Mouse (Mus musculus) MEL (cell line): ENCODE measurements around the gene Mobp. TPM values are rescaled to one million over a fixed set of nuclear protein-coding genes. Genes with fewer than 3 reads are reported as not detected.

Experiments
- DNase-seq: peaks from one replicate; pipeline ENCODE4 v3.0.0; 2011; ENCODE audit warnings: low read depth, low spot score
- H3K27ac ChIP-seq: 2 replicates; pipeline ENCODE4 v1.5.1; 2012; ENCODE audit warnings: low read depth, mild to moderate bottlenecking, control low read depth, low read length, moderate library complexity; ENCODE audit not compliant: control insufficient read depth
- H3K27me3 ChIP-seq, 2 experiments: fragments of 150-350 bp in 1 of 2; sonication (generic) in 1 of 2; 2 replicates each; pipeline ENCODE4 v1.6.1; 2012; ENCODE audit warnings: low read length in 2 of 2, mild to moderate bottlenecking in 2 of 2, improper control_type of control experiment in 1 of 2, moderate library complexity in 1 of 2; ENCODE audit not compliant: insufficient read depth in 2 of 2, control insufficient read depth in 1 of 2
- H3K36me3 ChIP-seq, 2 experiments: 2 replicates each; pipeline ENCODE4 v1.6.1; 2012 to 2014; ENCODE audit warnings: low read length in 2 of 2, improper control_type of control experiment in 1 of 2, inconsistent platforms in 1 of 2, mild to moderate bottlenecking in 1 of 2; ENCODE audit not compliant: insufficient read depth in 2 of 2, control insufficient read depth in 1 of 2
- H3K4me1 ChIP-seq, 2 experiments: fragments of 150-350 bp in 1 of 2; sonication (generic) in 1 of 2; 2 replicates each; pipeline ENCODE4 v1.6.1; 2012; ENCODE audit warnings: low read length in 2 of 2, improper control_type of control experiment in 1 of 2, mild to moderate bottlenecking in 1 of 2; ENCODE audit not compliant: insufficient read depth in 2 of 2, control insufficient read depth in 1 of 2
- H3K4me3 ChIP-seq, 2 experiments: fragments of 150-350 bp in 1 of 2; sonication (generic) in 1 of 2; 2 replicates each; pipeline ENCODE4 v1.5.1; 2012; ENCODE audit warnings: low read depth in 2 of 2, low read length in 2 of 2, mild to moderate bottlenecking in 2 of 2, moderate library complexity in 2 of 2, control low read depth in 1 of 2, improper control_type of control experiment in 1 of 2; ENCODE audit not compliant: control insufficient read depth in 1 of 2, insufficient read depth in 1 of 2
- H3K79me2 ChIP-seq: 2 replicates; pipeline ENCODE4 v1.6.1; 2012; ENCODE audit warnings: mild to moderate bottlenecking, low read length, moderate library complexity; ENCODE audit not compliant: control insufficient read depth, poor library complexity, insufficient read depth
- H3K9ac ChIP-seq: 2 replicates; pipeline ENCODE4 v1.6.1; 2012; ENCODE audit warnings: low read depth, mild to moderate bottlenecking, control low read depth, low read length, moderate library complexity; ENCODE audit not compliant: control insufficient read depth, poor library complexity, severe bottlenecking
- H3K9me3 ChIP-seq: fragments of 150-350 bp; sonication (generic); replicated peaks from 2 replicates; pipeline ENCODE4 v1.6.1; 2012; ENCODE audit warnings: mild to moderate bottlenecking, low read length, improper control_type of control experiment, moderate library complexity; ENCODE audit not compliant: insufficient read depth
- CHD1 ChIP-seq: IDR thresholded peaks from 2 replicates; pipeline ENCODE4 v1.6.1; 2012; ENCODE audit warnings: low read depth, mild to moderate bottlenecking, inconsistent platforms, low read length, improper control_type of control experiment
- CTCF ChIP-seq, 3 experiments: IDR thresholded peaks in 2 of 3; conservative IDR thresholded peaks in 1 of 3; 2 replicates each; pipeline ENCODE4 v1.5.1; 2011 to 2012; ENCODE audit warnings: low read length in 3 of 3, low read depth in 2 of 3, mild to moderate bottlenecking in 2 of 3, improper control_type of control experiment in 1 of 3, inconsistent platforms in 1 of 3, mixed read lengths in 1 of 3, moderate library complexity in 1 of 3; ENCODE audit not compliant: control insufficient read depth in 1 of 3, insufficient read depth in 1 of 3, poor library complexity in 1 of 3, severe bottlenecking in 1 of 3
- E2F4 ChIP-seq: IDR thresholded peaks from 2 replicates; pipeline ENCODE4 v1.6.1; 2011; ENCODE audit warnings: low read depth, low read length, improper control_type of control experiment, borderline replicate concordance
- HCFC1 ChIP-seq: IDR thresholded peaks from 2 replicates; pipeline ENCODE4 v1.6.1; 2012; ENCODE audit warnings: low read depth, mild to moderate bottlenecking, inconsistent platforms, low read length, improper control_type of control experiment, moderate library complexity
- NELFE ChIP-seq: IDR thresholded peaks from 2 replicates; pipeline ENCODE4 v1.6.1; 2011; ENCODE audit warnings: low read depth, low read length, improper control_type of control experiment
- POLR2AphosphoS2 ChIP-seq: IDR thresholded peaks from 2 replicates; pipeline ENCODE4 v1.6.1; 2011; ENCODE audit warnings: low read length, improper control_type of control experiment
- RAD21 ChIP-seq: IDR thresholded peaks from 2 replicates; pipeline ENCODE4 v1.6.1; 2011; ENCODE audit warnings: mild to moderate bottlenecking, low read depth, low read length, improper control_type of control experiment
- SMC3 ChIP-seq: IDR thresholded peaks from 2 replicates; pipeline ENCODE4 v1.6.1; 2011; ENCODE audit warnings: low read depth, low read length, improper control_type of control experiment
- ZC3H11A ChIP-seq: IDR thresholded peaks from 2 replicates; pipeline ENCODE4 v1.6.1; 2012; ENCODE audit warnings: low read depth, mild to moderate bottlenecking, inconsistent platforms, low read length, improper control_type of control experiment
- ZKSCAN1 ChIP-seq: IDR thresholded peaks from 2 replicates; pipeline ENCODE4 v1.6.1; 2012; ENCODE audit warnings: low read depth, mild to moderate bottlenecking, inconsistent platforms, low read length, improper control_type of control experiment, moderate library complexity
- polyA plus RNA-seq, 2 experiments: library from polyadenylated mRNA; stranded (reverse) in 1 of 2; unstranded in 1 of 2; fragments of >175 nt in 1 of 2; fragments of >200 nt in 1 of 2; gene quantifications; 2 replicates each; pipeline versions ENCODE4 v1.2.1 to v1.2.4; 2012; ENCODE audit warnings: low replicate concordance in 2 of 2, low read depth in 1 of 2; ENCODE audit not compliant: insufficient read length in 2 of 2, insufficient read depth in 1 of 2, missing spikeins in 1 of 2
- total RNA-seq: library from RNA; depleted of rRNA; stranded (reverse); fragments of 300-350 nt; gene quantifications from 2 replicates; pipeline ENCODE4 v1.2.3, GENCODE M21; 2012

Mobp gene
- total and polyA plus RNA-seq, 3 experiments = not detected

- Histone ChIP-seq H3K4me3 (no peak overlapping the region), H3K27me3 (no peaks in the 10 kb centered on the region; a peak in 1 of 4 replicates), H3K4me1 (no peaks in the 10 kb centered on the region), H3K9me3 (no peaks in the 10 kb centered on the region), H3K9ac (no peak overlapping the region), H3K36me3 (no peaks in the 10 kb centered on the region; a peak in 1 of 4 replicates), H3K79me2 (peaks cover 1% of the 10 kb centered on the region; the same call in 1 of the 2 replicates)
- DNase-seq = no peak
- TF ChIP-seq RAD21 = no peak
- TF ChIP-seq ZKSCAN1 = no peak
- TF ChIP-seq POLR2AphosphoS2 = no peak
- TF ChIP-seq, all 39 proteins: peak for 0
- no peak overlapping the region for H3K27ac ChIP-seq
Observed at GRCm38 (mm10) chr9:120135454-120135853, 14.1 kb upstream of the Mobp start.

- Histone ChIP-seq H3K27ac (no peak overlapping the region), H3K9me3 (no peaks in the 10 kb centered on the region), H3K9ac (no peak overlapping the region), H3K79me2 (no peaks in the 10 kb centered on the region), H3K36me3 (no peaks in the 10 kb centered on the region), H3K4me1 (no peaks in the 10 kb centered on the region), H3K4me3 (no peak overlapping the region), H3K27me3 (peaks cover 0 to 2% of the 10 kb centered on the region in 2 experiments; a peak in 3 of 4 replicates)
- no peak for TF ChIP-seq CHD1
- TF ChIP-seq SMC3 = peak; percentile 65
- peak; percentile 71 for TF ChIP-seq RAD21
- TF ChIP-seq ZC3H11A = peak; percentile 36
- no peak for TF ChIP-seq E2F4
- TF ChIP-seq CTCF (IDR thresholded peaks at IDR 0.05 in 2 of 3, conservative IDR thresholded peaks at IDR 0.05 in 1 of 3; ENCODE audit: control insufficient read depth in 1 of 3, insufficient read depth in 1 of 3, low read depth in 2 of 3, low read length in 3 of 3, poor library complexity in 1 of 3, severe bottlenecking in 1 of 3) = peak; percentile 56 to 73 (median 61)
- peak; percentile 56 for DNase-seq
Observed at GRCm38 (mm10) chr9:120140652-120141051, 8.9 kb upstream of the Mobp start.

GRCm38 (mm10) chr9:120144474-120144873 lies 5.0 kb upstream of the Mobp start:
- Histone ChIP-seq H3K36me3 (no peaks in the 10 kb centered on the region), H3K9me3 (no peaks in the 10 kb centered on the region), H3K4me3 (no peak overlapping the region), H3K79me2 (no peaks in the 10 kb centered on the region), H3K9ac (no peak overlapping the region), H3K4me1 (no peaks in the 10 kb centered on the region), H3K27ac (no peak overlapping the region), H3K27me3 (peaks cover 12 to 13% of the 10 kb centered on the region in 2 experiments)
- no peak for TF ChIP-seq HCFC1
- TF ChIP-seq NELFE = no peak
- DNase-seq = no peak
